Mouse (Mus musculus) intestine, embryonic 15.5 days (tissue): Measurements from ENCODE around the gene D430019H16Rik. TPM values are rescaled to one million over a fixed set of nuclear protein-coding genes. Genes with fewer than 3 reads are reported as not detected.

Experiments used
- ATAC-seq: fragments of 200-750 bp; cut with Nextera tagmentation; 2 replicates; pipeline ENCODE4 v1.8.0; 2017; ENCODE audit warnings: moderate TSS enrichment, moderate library complexity
- H3K27ac ChIP-seq: fragments of 300-500 bp; sonication (generic); 2 replicates; pipeline ENCODE4 v1.5.1; 2015; ENCODE audit warnings: mild to moderate bottlenecking, inconsistent platforms
- H3K27me3 ChIP-seq: fragments of 300-500 bp; sonication (generic); replicated peaks from 2 replicates; pipeline ENCODE4 v1.6.1; 2015; ENCODE audit warnings: inconsistent platforms
- H3K36me3 ChIP-seq: fragments of 300-500 bp; sonication (generic); 2 replicates; pipeline ENCODE4 v1.6.1; 2015; ENCODE audit warnings: inconsistent platforms
- H3K4me1 ChIP-seq: fragments of 300-500 bp; sonication (generic); replicated peaks from 2 replicates; pipeline ENCODE4 v1.6.1; 2015; ENCODE audit warnings: inconsistent platforms
- H3K4me2 ChIP-seq: fragments of 300-500 bp; sonication (generic); replicated peaks from 2 replicates; pipeline ENCODE4 v1.6.1; 2015; ENCODE audit warnings: mild to moderate bottlenecking, inconsistent platforms
- H3K4me3 ChIP-seq: fragments of 300-500 bp; sonication (generic); replicated peaks from 2 replicates; pipeline ENCODE4 v1.5.1; 2015; ENCODE audit warnings: inconsistent platforms
- H3K9ac ChIP-seq: fragments of 300-500 bp; sonication (generic); 2 replicates; pipeline ENCODE4 v1.6.1; 2015; ENCODE audit warnings: inconsistent platforms
- H3K9me3 ChIP-seq: fragments of 300-500 bp; sonication (generic); 2 replicates; pipeline ENCODE4 v1.6.1; 2016; ENCODE audit warnings: inconsistent platforms
- WGBS: fragments of 180-500 bp; shearing (Covaris S2); methylation state at CpG from one replicate; pipeline ENCODE4 v1.1.7; 2015; 5-methylcytosine and 5-hydroxymethylcytosine counted together
- polyA plus RNA-seq: library from polyadenylated mRNA; unstranded; fragments of >200 nt; fragmentation: Nextera tagmentation; extraction: Ambion mirVana; gene quantifications from 2 replicates; pipeline ENCODE4 v1.2.1, GENCODE M21; 2015

The D430019H16Rik gene
- polyA plus RNA-seq, 1 experiment from 2014 or later: 0.78 TPM

DNA sequence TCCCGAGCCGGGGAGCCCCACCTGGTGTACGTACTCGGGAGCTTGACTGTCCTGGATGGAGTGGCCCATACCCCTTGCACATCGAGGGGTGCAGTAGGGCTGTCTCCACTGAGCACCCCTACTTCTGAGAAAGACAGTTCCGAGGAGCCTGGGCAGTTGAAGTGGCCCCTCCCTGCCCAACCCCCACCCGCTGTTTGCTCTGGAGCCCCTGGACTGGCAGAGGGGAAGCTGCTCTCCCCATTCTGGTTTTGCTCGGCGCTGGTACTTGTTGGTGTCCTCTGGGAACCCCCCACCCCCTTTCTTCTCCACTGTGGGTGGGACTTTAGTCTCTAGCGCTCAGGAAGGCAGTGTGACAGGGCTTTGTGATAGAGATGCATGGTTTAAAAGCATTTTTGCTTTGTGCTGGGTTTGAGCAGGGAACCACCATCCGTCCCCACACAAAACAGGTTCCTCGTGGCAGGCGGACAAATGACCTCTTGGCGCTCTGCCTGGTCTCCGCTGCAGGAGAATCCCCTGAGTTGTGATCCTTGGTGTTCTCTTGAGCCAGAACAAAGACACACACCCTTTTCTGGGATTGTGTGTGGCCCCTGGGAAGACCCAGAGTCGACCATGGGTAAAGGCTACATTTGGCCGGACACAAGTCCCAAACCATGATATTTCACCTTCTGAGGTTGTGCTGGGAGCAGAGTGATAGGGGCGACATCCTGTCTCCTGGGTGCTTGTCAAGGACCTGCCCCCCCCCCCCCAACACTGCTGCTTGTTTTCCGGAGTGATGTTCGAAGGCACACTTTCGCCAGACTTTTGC, 804 bp downstream of the D430019H16Rik start:
- peak overlapping the region; percentile 60 for H3K4me3 ChIP-seq
- whole genome bisulfite sequencing: 2% methylated on average over 21 of the region's 21 CpGs
- no peaks in the 10 kb centered on the region for H3K9me3 ChIP-seq
- peak overlapping the region; percentile 95 for H3K4me2 ChIP-seq
- peak overlapping the region; percentile 57 for H3K9ac ChIP-seq
- ATAC-seq: peak; percentile 60
- no peak overlapping the region for H3K27ac ChIP-seq
- no peaks in the 10 kb centered on the region for H3K27me3 ChIP-seq
- H3K4me1 ChIP-seq: peaks cover 16% of the 10 kb centered on the region; the same call in 1 of the 2 replicates
- H3K36me3 ChIP-seq: no peaks in the 10 kb centered on the region

DNA sequence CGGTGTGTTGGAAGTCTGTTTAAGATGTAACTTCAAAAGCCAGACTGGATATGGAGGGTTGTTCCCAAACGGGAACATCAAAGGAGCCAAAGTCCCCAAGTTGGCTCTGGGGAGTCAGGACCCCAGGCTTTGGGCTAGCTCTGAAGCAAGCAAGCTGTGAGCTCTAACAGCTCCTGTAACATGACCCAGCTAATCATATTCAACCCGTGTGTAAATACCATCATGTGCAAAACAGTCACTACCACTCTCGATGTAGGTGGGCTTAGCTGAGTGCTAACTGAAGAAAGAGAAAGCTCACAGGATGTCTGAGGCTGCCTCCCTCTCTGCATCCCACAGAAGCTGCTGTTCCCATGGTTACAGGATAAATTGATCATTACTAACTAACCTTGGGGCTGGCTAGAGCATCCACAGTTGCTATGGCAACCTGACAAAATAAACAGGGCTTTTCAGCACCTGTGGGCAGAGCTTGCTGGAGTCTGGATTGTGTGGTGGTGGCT, 1.5 kb downstream of the D430019H16Rik start:
- Histone ChIP-seq H3K36me3 (no peaks in the 10 kb centered on the region), H3K9ac (no peak overlapping the region), H3K27ac (no peak overlapping the region), H3K4me3 (peak overlapping the region; percentile 60; the same call in 1 of the 2 replicates), H3K4me1 (peaks cover 16% of the 10 kb centered on the region; the same call in 1 of the 2 replicates), H3K4me2 (peak overlapping the region; percentile 95), H3K27me3 (no peaks in the 10 kb centered on the region), H3K9me3 (no peaks in the 10 kb centered on the region)
- ATAC-seq: no peak
- 3% methylated on average over 4 of the region's 4 CpGs for WGBS

DNA sequence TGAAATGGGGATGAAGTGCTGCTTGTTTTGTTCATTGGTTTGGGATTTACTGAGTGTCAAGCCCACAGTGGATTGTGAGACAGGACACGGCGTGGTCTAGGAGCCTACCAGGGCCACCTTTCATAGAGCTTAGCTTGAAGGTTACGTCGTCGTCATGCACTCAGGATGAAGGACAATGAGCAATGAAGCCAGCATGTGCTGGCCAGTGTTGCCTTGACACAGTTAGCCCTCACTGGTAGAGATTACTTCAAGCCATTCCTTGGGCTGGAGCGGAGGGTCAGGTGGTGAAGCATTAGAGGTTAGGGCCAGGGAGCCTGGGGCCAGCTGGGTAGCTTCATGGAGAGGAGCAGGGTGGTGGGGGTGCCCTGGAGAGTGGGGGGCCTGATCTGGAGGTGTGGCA, 5.1 kb downstream of the D430019H16Rik start:
- 0 out of 2 replicates have a peak, but pooled peaks cover 9% of the 10 kb centered on the region for H3K4me1 ChIP-seq
- no peak overlapping the region for H3K4me2 ChIP-seq
- no peak overlapping the region for H3K27ac ChIP-seq
- no peak overlapping the region for H3K4me3 ChIP-seq
- H3K9me3 ChIP-seq: no peaks in the 10 kb centered on the region
- H3K36me3 ChIP-seq: no peaks in the 10 kb centered on the region
- no peaks in the 10 kb centered on the region for H3K27me3 ChIP-seq
- no peak overlapping the region for H3K9ac ChIP-seq
- WGBS: 91% methylated on average over 6 of the region's 6 CpGs
- no peak for ATAC-seq

DNA sequence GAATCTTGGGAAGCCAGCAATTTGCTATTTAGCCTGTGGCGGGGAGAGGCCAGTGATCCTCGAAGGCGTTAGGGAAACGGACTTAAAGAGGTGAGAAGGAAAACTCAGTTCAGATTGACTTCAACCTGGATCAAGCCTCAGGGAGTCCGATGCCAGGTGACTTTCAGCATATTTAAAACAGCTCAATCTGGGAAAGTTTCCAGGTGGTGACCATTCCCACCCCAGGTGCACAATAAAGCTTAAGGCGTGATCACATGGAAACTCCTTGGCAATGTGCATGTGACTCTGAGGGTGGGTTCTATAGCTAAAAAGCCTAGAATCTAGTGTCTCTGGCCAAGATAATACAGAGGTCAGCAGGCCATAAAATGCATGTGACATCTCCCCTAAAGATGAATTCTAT, 7.4 kb downstream of the D430019H16Rik start:
- Histone ChIP-seq H3K9ac (no peak overlapping the region), H3K4me3 (no peak overlapping the region), H3K27ac (no peak overlapping the region), H3K4me1 (no peaks in the 10 kb centered on the region), H3K9me3 (no peaks in the 10 kb centered on the region), H3K36me3 (no peaks in the 10 kb centered on the region), H3K27me3 (no peaks in the 10 kb centered on the region), H3K4me2 (no peak overlapping the region)
- ATAC-seq: no peak
- WGBS: 83% methylated on average over 6 of the region's 6 CpGs

DNA sequence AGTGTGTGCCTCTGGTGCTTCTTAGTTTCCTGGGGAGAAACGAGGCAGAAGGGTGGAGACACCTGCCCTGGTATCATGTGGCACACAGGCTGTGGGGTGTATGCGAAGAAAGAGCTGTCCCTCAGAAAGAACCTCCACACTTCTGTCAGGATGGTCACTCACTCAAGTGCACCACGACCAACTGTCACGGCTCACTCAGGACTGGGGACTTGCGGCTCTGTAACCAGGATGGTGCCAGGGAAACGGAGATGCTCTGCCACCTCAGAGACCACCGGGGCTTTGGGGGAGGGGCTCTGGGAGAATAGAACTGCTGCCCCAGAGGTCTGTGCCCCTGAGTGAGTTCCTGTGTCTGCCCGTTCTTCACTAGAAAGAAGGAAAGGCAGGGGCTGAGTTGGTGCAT, 15.4 kb downstream of the D430019H16Rik start:
- Histone ChIP-seq H3K27ac (no peak overlapping the region), H3K36me3 (no peaks in the 10 kb centered on the region), H3K9me3 (no peaks in the 10 kb centered on the region), H3K9ac (no peak overlapping the region), H3K4me3 (no peak overlapping the region), H3K4me2 (no peak overlapping the region), H3K4me1 (0 out of 2 replicates have a peak, but pooled peaks cover 5% of the 10 kb centered on the region), H3K27me3 (no peaks in the 10 kb centered on the region)
- WGBS: 82% methylated on average over 8 of the region's 8 CpGs
- no peak for ATAC-seq

DNA sequence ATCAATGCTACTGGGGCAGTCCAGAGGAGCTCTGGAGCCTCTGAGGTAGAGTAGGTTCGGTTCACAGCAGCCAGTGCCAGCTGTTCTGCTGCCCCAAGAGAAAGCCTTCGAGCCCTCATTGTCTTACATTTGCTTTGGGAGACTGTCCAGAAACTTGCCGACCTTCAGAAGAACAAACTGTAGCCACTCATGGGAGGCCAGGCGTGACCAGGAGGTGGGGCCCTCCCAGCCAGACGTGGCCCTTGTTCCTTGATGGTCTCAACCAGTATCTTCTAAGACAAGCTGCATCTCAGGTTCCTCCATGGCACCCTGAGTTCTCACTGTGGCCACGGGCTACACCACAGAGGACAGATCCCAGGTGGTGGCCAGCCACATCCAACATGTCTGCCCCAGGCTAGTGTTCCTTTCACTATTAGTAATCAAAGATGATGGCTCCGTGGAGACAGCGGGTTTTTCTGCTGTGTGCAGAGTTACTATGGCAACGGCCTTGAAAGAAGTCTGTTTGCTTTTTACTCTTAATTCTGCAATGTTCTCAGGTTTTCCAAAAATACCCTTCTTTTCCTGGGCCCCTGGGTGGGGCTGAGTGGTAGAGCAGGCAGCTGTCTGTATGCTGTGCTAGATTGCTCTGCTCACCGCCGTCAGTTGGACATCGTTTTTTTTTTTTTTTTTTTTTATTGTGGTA, 21.7 kb downstream of the D430019H16Rik start:
- Histone ChIP-seq H3K4me1 (0 out of 2 replicates have a peak, but pooled peaks cover 2% of the 10 kb centered on the region), H3K9ac (no peak overlapping the region), H3K36me3 (no peaks in the 10 kb centered on the region), H3K4me3 (no peak overlapping the region), H3K27ac (no peak overlapping the region), H3K27me3 (no peaks in the 10 kb centered on the region), H3K9me3 (no peaks in the 10 kb centered on the region), H3K4me2 (no peak overlapping the region)
- no peak for ATAC-seq
- WGBS: 60% methylated on average over 12 of the region's 12 CpGs

DNA sequence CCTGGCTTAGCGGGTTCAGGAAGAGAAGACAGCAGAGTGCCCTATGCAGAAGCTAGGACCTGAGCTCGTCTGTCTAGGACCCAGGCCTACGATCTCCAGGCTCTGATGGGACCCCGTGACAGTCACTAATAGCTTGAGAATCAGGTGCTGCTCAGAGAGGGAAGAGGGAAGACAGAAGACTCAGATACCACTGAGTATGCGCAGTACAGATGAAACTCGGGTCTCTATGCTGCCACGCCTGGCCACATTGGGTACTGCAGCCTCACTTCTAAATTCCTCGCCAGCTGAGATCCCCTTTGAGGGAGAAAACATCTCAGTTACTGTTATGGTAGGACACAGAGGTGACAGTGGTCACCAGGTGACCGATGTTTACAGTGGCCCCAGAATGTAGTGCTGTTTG, 22.8 kb downstream of the D430019H16Rik start:
- Histone ChIP-seq H3K9me3 (no peaks in the 10 kb centered on the region), H3K4me2 (no peak overlapping the region), H3K4me3 (no peak overlapping the region), H3K36me3 (no peaks in the 10 kb centered on the region), H3K4me1 (0 out of 2 replicates have a peak, but pooled peaks cover 2% of the 10 kb centered on the region), H3K27me3 (no peaks in the 10 kb centered on the region), H3K9ac (no peak overlapping the region), H3K27ac (no peak overlapping the region)
- WGBS: 53% methylated on average over 9 of the region's 9 CpGs
- ATAC-seq: peak; percentile 59; the same call in 1 of the 2 replicates

DNA sequence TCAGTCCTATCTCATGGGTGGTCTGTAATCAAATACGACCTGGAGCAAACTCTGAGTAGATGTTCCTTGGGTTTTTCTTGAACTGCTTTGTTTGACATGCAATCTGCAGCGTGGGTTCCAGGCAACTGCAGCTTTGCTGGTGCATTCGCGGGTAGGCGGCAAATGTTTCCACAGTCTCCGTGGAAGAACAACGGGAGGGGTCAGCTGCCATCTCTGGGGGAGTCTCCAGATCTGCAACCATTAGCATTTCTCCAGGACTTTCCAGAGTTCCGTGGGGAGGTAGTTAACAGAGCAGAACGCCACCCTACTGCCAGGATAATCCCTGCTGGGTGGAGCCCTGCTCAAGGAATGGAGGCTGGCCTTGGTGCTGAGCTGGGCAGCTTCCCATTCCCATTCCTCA, 23.3 kb downstream of the D430019H16Rik start:
- Histone ChIP-seq H3K27me3 (no peaks in the 10 kb centered on the region), H3K36me3 (no peaks in the 10 kb centered on the region), H3K27ac (no peak overlapping the region), H3K9ac (no peak overlapping the region), H3K4me1 (0 out of 2 replicates have a peak, but pooled peaks cover 2% of the 10 kb centered on the region), H3K4me3 (no peak overlapping the region), H3K4me2 (no peak overlapping the region), H3K9me3 (no peaks in the 10 kb centered on the region)
- no peak for ATAC-seq
- WGBS: 65% methylated on average over 9 of the region's 9 CpGs

DNA sequence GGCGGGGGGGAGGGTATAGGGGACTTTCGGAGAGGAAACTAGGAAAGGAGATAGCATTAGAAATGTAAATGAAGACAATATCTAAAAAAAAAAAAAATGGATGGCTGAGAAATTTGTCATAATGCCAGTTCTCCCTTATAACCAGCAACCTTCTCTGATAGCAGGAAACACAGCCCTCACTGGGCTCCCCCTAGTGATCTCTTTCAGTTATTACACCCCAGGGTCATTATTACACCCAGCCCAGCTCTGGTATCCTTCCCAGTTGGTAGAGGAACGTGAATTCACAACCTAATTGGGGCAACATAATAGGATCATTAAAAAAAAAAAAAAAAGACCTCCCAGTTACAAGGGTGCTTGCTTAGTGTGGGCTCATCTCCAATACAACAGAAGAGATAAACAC, 29.8 kb downstream of the D430019H16Rik start:
- H3K27me3 ChIP-seq: no peaks in the 10 kb centered on the region
- H3K4me3 ChIP-seq: no peak overlapping the region
- H3K36me3 ChIP-seq: no peaks in the 10 kb centered on the region
- no peak for ATAC-seq
- H3K27ac ChIP-seq: no peak overlapping the region
- 64% methylated on average over 3 of the region's 3 CpGs for WGBS
- no peak overlapping the region for H3K9ac ChIP-seq
- no peaks in the 10 kb centered on the region for H3K4me1 ChIP-seq
- H3K4me2 ChIP-seq: no peak overlapping the region
- H3K9me3 ChIP-seq: no peaks in the 10 kb centered on the region

DNA sequence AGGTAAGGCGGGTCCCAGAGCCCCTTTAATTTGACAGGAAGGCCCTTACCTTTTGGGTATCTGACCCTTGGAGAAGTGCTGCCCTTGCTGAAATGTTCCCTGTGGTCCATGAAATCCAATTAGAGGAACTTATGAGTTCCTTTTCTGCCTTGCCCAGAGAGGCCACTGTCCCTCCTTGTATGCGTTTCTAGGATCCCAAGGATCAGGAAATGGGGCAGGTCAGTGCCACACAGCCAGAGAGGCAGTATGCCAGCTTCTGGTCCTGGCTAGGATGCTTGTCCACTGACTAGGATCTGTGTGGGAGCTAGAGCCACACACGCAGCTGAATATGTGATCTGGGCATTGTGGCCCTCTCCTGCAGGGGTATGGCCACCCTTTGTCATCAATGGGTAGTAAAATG, 36.6 kb downstream of the D430019H16Rik start:
- Histone ChIP-seq H3K36me3 (no peaks in the 10 kb centered on the region), H3K4me3 (no peak overlapping the region), H3K27me3 (no peaks in the 10 kb centered on the region), H3K9me3 (no peaks in the 10 kb centered on the region), H3K9ac (no peak overlapping the region), H3K27ac (no peak overlapping the region), H3K4me1 (peaks cover 4% of the 10 kb centered on the region; the same call in 1 of the 2 replicates), H3K4me2 (no peak overlapping the region)
- WGBS: 75% methylated on average over 3 of the region's 3 CpGs
- no peak for ATAC-seq

DNA sequence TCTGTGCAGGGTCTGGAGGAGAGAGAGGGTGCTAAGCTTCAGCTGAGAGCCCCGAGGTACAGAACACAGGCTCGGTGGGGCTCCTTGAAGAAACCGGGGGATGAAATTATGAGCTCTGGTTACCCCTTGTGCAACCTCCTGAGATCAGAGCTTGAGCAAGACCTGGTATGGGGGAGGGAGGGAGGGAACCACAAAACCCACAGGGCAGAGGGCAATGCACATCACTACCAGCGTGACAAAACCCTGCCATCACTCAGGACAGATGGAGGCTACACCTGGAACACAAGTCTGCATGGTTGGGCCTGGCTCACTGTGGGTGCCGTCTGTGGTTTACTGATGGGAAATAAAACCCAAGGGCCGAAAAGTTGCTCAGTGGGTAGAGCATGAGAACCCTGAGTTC, 37.1 kb downstream of the D430019H16Rik start:
- ATAC-seq: no peak

DNA sequence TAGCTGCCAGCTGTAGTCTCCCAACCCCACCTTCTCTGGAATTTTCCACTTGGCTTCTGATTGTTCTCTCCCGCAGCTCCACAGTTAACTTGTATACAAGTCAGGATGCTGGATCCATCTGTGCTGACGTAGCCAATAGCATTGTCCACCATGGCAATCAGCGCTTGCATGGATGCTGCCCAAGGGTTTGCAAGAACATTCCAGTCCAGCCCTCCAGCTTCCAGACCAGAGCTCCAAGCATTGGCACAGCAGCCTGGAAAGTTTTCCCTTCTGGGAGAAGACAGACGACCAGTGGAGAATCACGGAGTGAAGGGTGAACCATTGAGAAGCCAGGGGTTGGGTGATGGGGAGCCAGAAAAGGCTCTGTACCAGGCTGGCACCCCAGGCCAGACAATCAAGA, 41.1 kb downstream of the D430019H16Rik start:
- H3K4me3 ChIP-seq: no peak overlapping the region
- WGBS: 69% methylated on average over 5 of the region's 5 CpGs
- H3K4me2 ChIP-seq: no peak overlapping the region
- H3K9me3 ChIP-seq: no peaks in the 10 kb centered on the region
- H3K27ac ChIP-seq: no peak overlapping the region
- no peaks in the 10 kb centered on the region for H3K36me3 ChIP-seq
- H3K27me3 ChIP-seq: no peaks in the 10 kb centered on the region
- no peak for ATAC-seq
- peaks cover 6% of the 10 kb centered on the region; the same call in 1 of the 2 replicates for H3K4me1 ChIP-seq
- H3K9ac ChIP-seq: no peak overlapping the region

More for the DNA sequence above, 37.1 kb downstream of the D430019H16Rik start:
- WGBS: 79% methylated on average over 6 of the region's 6 CpGs
- H3K27ac ChIP-seq: no peak overlapping the region
- no peak overlapping the region for H3K4me3 ChIP-seq
- H3K9ac ChIP-seq: no peak overlapping the region
- H3K4me1 ChIP-seq: peaks cover 4% of the 10 kb centered on the region; the same call in 1 of the 2 replicates
- H3K9me3 ChIP-seq: no peaks in the 10 kb centered on the region
- H3K36me3 ChIP-seq: no peaks in the 10 kb centered on the region
- no peaks in the 10 kb centered on the region for H3K27me3 ChIP-seq
- H3K4me2 ChIP-seq: no peak overlapping the region
